Mouse (Mus musculus) myocyte (in vitro differentiated cells): ENCODE measurements around the gene Rnf157. TPM values are rescaled to one million over a fixed set of nuclear protein-coding genes. Genes with fewer than 3 reads are reported as not detected.
A peak's percentile ranks its signal among the peaks of the same experiment; 100 is the strongest.
"Not testable (repeated sequence)": the region's sequence is repeated elsewhere in the genome, so short reads cannot be mapped to it uniquely, and the experiment has no call there.

Source experiments
- H3K27me3 ChIP-seq: one replicate; pipeline ENCODE4 v1.6.1; 2011; ENCODE audit not compliant: control insufficient read depth, insufficient read depth, insufficient read length
- H3K36me3 ChIP-seq: one replicate; pipeline ENCODE4 v1.6.1; 2011; ENCODE audit not compliant: control insufficient read depth, insufficient read depth
- H3K4me2 ChIP-seq: one replicate; pipeline ENCODE4 v1.6.1; 2011; ENCODE audit warnings: low read depth, control low read depth
- H3K4me3 ChIP-seq: one replicate; pipeline ENCODE4 v1.5.1; 2011; ENCODE audit warnings: mild to moderate bottlenecking, control low read depth, moderate library complexity
- H3K79me2 ChIP-seq: one replicate; pipeline ENCODE4 v1.6.1; 2011; ENCODE audit not compliant: control insufficient read depth, insufficient read depth
- H3ac ChIP-seq: one replicate; pipeline ENCODE4 v1.6.1; 2011; ENCODE audit not compliant: control insufficient read depth, insufficient read length
- CEBPB ChIP-seq: IDR thresholded peaks from 2 replicates; pipeline ENCODE4 v1.6.1; 2011; ENCODE audit warnings: mild to moderate bottlenecking, moderate library complexity; ENCODE audit not compliant: poor library complexity, insufficient read depth, severe bottlenecking
- E2F4 ChIP-seq: IDR thresholded peaks from one replicate; pipeline ENCODE4 v1.6.1; 2011; ENCODE audit warnings: mild to moderate bottlenecking, control low read depth, moderate library complexity; ENCODE audit not compliant: insufficient read depth
- MAX ChIP-seq: IDR thresholded peaks from one replicate; pipeline ENCODE4 v1.6.1; 2011; ENCODE audit warnings: low read depth, mild to moderate bottlenecking, control low read depth
- MYOD1 ChIP-seq, 3 experiments: IDR thresholded peaks; one replicate each; pipeline ENCODE4 v1.6.1; 2011; ENCODE audit warnings: control low read depth in 2 of 3, low read depth in 2 of 3, mild to moderate bottlenecking in 2 of 3, moderate library complexity in 1 of 3; ENCODE audit not compliant: insufficient read length in 2 of 3, control insufficient read depth in 1 of 3
- MYOG ChIP-seq, 3 experiments: IDR thresholded peaks; one replicate each; pipeline ENCODE4 v1.6.1; 2011; ENCODE audit warnings: control low read depth in 2 of 3, low read depth in 2 of 3, mild to moderate bottlenecking in 2 of 3; ENCODE audit not compliant: insufficient read length in 2 of 3, control insufficient read depth in 1 of 3, insufficient read depth in 1 of 3
- POLR2A ChIP-seq: IDR thresholded peaks from one replicate; pipeline ENCODE4 v1.6.1; 2011; ENCODE audit warnings: low read depth, mild to moderate bottlenecking, control low read depth, moderate library complexity; ENCODE audit not compliant: insufficient read length
- POLR2AphosphoS2 ChIP-seq: IDR thresholded peaks from one replicate; pipeline ENCODE4 v1.6.1; 2011; ENCODE audit warnings: low read depth, control low read depth; ENCODE audit not compliant: insufficient read length
- REST ChIP-seq: IDR thresholded peaks from one replicate; pipeline ENCODE4 v1.6.1; 2011; ENCODE audit warnings: mild to moderate bottlenecking, control low read depth, moderate library complexity; ENCODE audit not compliant: insufficient read depth, insufficient read length
- SRF ChIP-seq: IDR thresholded peaks from one replicate; pipeline ENCODE4 v1.6.1; 2011; ENCODE audit warnings: low read depth; ENCODE audit not compliant: control insufficient read depth, insufficient read length
- TCF12 ChIP-seq: IDR thresholded peaks from one replicate; pipeline ENCODE4 v1.6.1; 2011; ENCODE audit warnings: mild to moderate bottlenecking, control low read depth; ENCODE audit not compliant: poor library complexity, insufficient read depth, severe bottlenecking
- TCF3 ChIP-seq: IDR thresholded peaks from one replicate; pipeline ENCODE4 v1.6.1; 2011; ENCODE audit warnings: low read depth, control low read depth; ENCODE audit not compliant: insufficient read length
- USF1 ChIP-seq: IDR thresholded peaks from one replicate; pipeline ENCODE4 v1.6.1; 2011; ENCODE audit warnings: low read depth, mild to moderate bottlenecking, control low read depth, moderate library complexity
- polyA plus RNA-seq: library from polyadenylated mRNA; unstranded; fragments of >200 nt; fragmentation: generic; extraction: Trizol; gene quantifications from one replicate; pipeline ENCODE4 v1.2.1, GENCODE M21; 2012; ENCODE audit warnings: missing spikeins

The Rnf157 gene
- polyA plus RNA-seq, 1 experiment: 15.2 TPM

GRCm38 (mm10) chr11:116388841-116389480 lies 23.9 kb downstream of the Rnf157 start:
- Histone ChIP-seq H3K27me3 (no peaks in the 10 kb centered on the region), H3K4me3 (no peak overlapping the region)

GRCm38 (mm10) chr11:116387086-116388071 lies 25.5 kb downstream of the Rnf157 start:
- peak overlapping the region; percentile 3 for H3K4me3 ChIP-seq
- TF ChIP-seq E2F4 (no peak), SRF (peak; percentile 79), MYOG (IDR thresholded peaks at IDR 0.05; ENCODE audit: control insufficient read depth in 1 of 3, insufficient read depth in 1 of 3, insufficient read length in 2 of 3, low read depth in 2 of 3) (no peak)
- no peaks in the 10 kb centered on the region for H3K79me2 ChIP-seq
- H3K4me2 ChIP-seq: peak overlapping the region; percentile 91
- no peaks in the 10 kb centered on the region for H3K36me3 ChIP-seq
- H3K27me3 ChIP-seq: no peaks in the 10 kb centered on the region
- no peak overlapping the region for H3ac ChIP-seq

More at GRCm38 (mm10) chr11:116388841-116389480, 23.9 kb downstream of the Rnf157 start:
- Histone ChIP-seq H3K36me3 (no peaks in the 10 kb centered on the region), H3ac (no peak overlapping the region), H3K79me2 (no peaks in the 10 kb centered on the region), H3K4me2 (no peak overlapping the region)
- TF ChIP-seq E2F4 (no peak), CEBPB (no peak), MYOG (IDR thresholded peaks at IDR 0.05; ENCODE audit: control insufficient read depth in 1 of 3, insufficient read depth in 1 of 3, insufficient read length in 2 of 3, low read depth in 2 of 3) (no peak), SRF (no peak), MYOD1 (IDR thresholded peaks at IDR 0.05; ENCODE audit: control insufficient read depth in 1 of 3, insufficient read length in 2 of 3, low read depth in 2 of 3) (no peak), POLR2AphosphoS2 (no peak), TCF3 (no peak), TCF12 (no peak), POLR2A (no peak), REST (no peak), USF1 (no peak), MAX (no peak)

DNA sequence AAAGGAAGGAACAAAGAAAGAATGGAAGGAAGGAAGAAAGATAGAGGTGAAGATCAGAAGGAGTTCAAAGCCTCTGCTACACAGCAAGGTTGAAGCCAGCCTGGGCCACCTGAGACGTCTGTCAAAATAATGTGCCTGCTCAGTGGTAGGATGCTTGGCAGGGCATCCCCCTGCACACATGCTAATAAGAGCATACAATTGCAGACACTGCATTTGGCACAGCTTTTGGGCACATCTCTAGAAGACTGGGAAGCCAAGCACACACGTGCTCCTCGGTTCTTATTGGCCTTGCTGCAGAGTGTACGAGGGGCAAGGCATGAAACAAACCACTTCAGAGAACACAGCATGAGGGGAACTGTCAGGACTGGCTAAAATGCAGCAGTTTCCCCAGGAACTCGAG lies 26.8 kb downstream of the Rnf157 start:
- H3K79me2 ChIP-seq: no peaks in the 10 kb centered on the region
- TF ChIP-seq TCF12 (no peak), MYOD1 (IDR thresholded peaks at IDR 0.05; ENCODE audit: control insufficient read depth in 1 of 3, insufficient read length in 2 of 3, low read depth in 2 of 3) (no peak), REST (no peak), TCF3 (no peak), CEBPB (no peak), MYOG (IDR thresholded peaks at IDR 0.05; ENCODE audit: control insufficient read depth in 1 of 3, insufficient read depth in 1 of 3, insufficient read length in 2 of 3, low read depth in 2 of 3) (no peak)
- no peak overlapping the region for H3K4me2 ChIP-seq
- no peaks in the 10 kb centered on the region for H3K27me3 ChIP-seq
- H3ac ChIP-seq: no peak overlapping the region
- H3K36me3 ChIP-seq: no peaks in the 10 kb centered on the region
- no peak overlapping the region for H3K4me3 ChIP-seq

GRCm38 (mm10) chr11:116384171-116384570 lies 28.7 kb downstream of the Rnf157 start:
- Histone ChIP-seq H3K4me3 (no peak overlapping the region), H3K4me2 (no peak overlapping the region), H3ac (no peak overlapping the region), H3K79me2 (no peaks in the 10 kb centered on the region), H3K36me3 (no peaks in the 10 kb centered on the region), H3K27me3 (no peaks in the 10 kb centered on the region)
- TF ChIP-seq MAX: no peak
- TF ChIP-seq SRF: no peak
- no peak for TF ChIP-seq MYOD1 (IDR thresholded peaks at IDR 0.05; ENCODE audit: control insufficient read depth in 1 of 3, insufficient read length in 2 of 3, low read depth in 2 of 3)
- TF ChIP-seq E2F4: no peak
- TF ChIP-seq POLR2A: no peak
- no peak for TF ChIP-seq TCF12
- TF ChIP-seq POLR2AphosphoS2: no peak
- no peak for TF ChIP-seq CEBPB
- TF ChIP-seq MYOG (IDR thresholded peaks at IDR 0.05; ENCODE audit: control insufficient read depth in 1 of 3, insufficient read depth in 1 of 3, insufficient read length in 2 of 3, low read depth in 2 of 3): no peak

DNA sequence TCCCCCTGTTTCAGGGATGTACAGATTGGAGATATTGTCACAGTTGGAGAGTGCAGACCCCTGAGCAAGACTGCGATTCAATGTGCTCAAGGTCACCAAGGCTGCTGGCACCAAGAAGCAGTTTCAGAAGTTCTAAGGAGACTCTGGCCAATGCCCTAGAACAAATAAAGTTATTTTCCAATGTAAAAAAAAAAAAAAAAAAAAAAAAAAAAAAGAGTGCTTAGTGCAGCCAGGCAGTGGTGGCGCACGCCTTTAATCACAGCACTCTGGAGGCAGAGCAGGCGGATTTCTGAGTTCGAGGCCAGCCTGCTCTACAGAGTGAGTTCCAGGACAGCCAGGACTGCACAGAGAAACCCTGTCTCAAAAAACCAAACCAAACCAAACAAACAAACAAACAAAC lies 29.8 kb downstream of the Rnf157 start:
- H3K79me2 ChIP-seq, H3K27me3 ChIP-seq, H3K36me3 ChIP-seq, H3K4me3 ChIP-seq, H3K4me2 ChIP-seq, H3ac ChIP-seq: not testable (repeated sequence)
